Mouse (Mus musculus): ENCODE data around the gene Clns1a. TPM values are rescaled to one million over a fixed set of nuclear protein-coding genes. Genes with fewer than 3 reads are reported as not detected.

Clns1a gene
- polyA plus RNA-seq, 1 experiment from 2014 or later: 79.2 TPM

- no peaks in the 10 kb centered on the region for H3K4me1 ChIP-seq (replicated peaks; ENCODE audit: control insufficient read depth, insufficient read depth)
- no peak overlapping the region for H3K9ac ChIP-seq (ENCODE audit: low read length)
- no peak overlapping the region for H3K4me3 ChIP-seq (ENCODE audit: low read depth, low read length)
- no peak for ATAC-seq (ENCODE audit: low FRiP score, low TSS enrichment)
- H3K27me3 ChIP-seq (ENCODE audit: control insufficient read depth, insufficient read depth, low read length): no peaks in the 10 kb centered on the region
- no peak for DNase-seq (ENCODE audit: low spot score)
- WGBS: 71% methylated on average over 14 of the region's 14 CpGs
- TF ChIP-seq CTCF (IDR thresholded peaks at IDR 0.05; ENCODE audit: low read depth) (no peak), EP300 (optimal IDR thresholded peaks at IDR 0.05) (no peak)
- no peak overlapping the region for H3K4me2 ChIP-seq (replicated peaks; ENCODE audit: low read depth)
- H3K9me3 ChIP-seq (ENCODE audit: control insufficient read depth, low read length): no peaks in the 10 kb centered on the region
- H3K36me3 ChIP-seq (ENCODE audit: control insufficient read depth, insufficient read depth, low read length): peaks cover 2% of the 10 kb centered on the region; the same call in 1 of the 2 replicates
- no peak overlapping the region for H3K27ac ChIP-seq (replicated peaks)
Measured at GRCm38 (mm10) chr7:97728666-97729614, 32.5 kb downstream of the Clns1a start.

- DNase-seq (ENCODE audit: low spot score) (no peak), ATAC-seq (ENCODE audit: low FRiP score, low TSS enrichment) (no peak)
- 75% methylated on average over 3 of the region's 3 CpGs for WGBS
- Histone ChIP-seq H3K4me1 (replicated peaks; ENCODE audit: control insufficient read depth, insufficient read depth) (no peaks in the 10 kb centered on the region), H3K4me3 (ENCODE audit: low read depth, low read length) (no peak overlapping the region), H3K27me3 (ENCODE audit: control insufficient read depth, insufficient read depth, low read length) (no peaks in the 10 kb centered on the region), H3K27ac (replicated peaks) (no peak overlapping the region), H3K36me3 (ENCODE audit: control insufficient read depth, insufficient read depth, low read length) (peaks cover 2% of the 10 kb centered on the region; the same call in 1 of the 2 replicates), H3K9ac (ENCODE audit: low read length) (no peak overlapping the region), H3K9me3 (ENCODE audit: control insufficient read depth, low read length) (no peaks in the 10 kb centered on the region), H3K4me2 (replicated peaks; ENCODE audit: low read depth) (no peak overlapping the region)
- TF ChIP-seq CTCF (IDR thresholded peaks at IDR 0.05; ENCODE audit: low read depth): no peak
- no peak for TF ChIP-seq EP300 (optimal IDR thresholded peaks at IDR 0.05)
Measured at GRCm38 (mm10) chr7:97730427-97730826, 34.0 kb downstream of the Clns1a start.

- WGBS: 79% methylated on average over 5 of the region's 5 CpGs
Measured at GRCm38 (mm10) chr7:97733606-97734005, 37.2 kb downstream of the Clns1a start.

GRCm38 (mm10) chr7:97735021-97735420 is 38.6 kb downstream of the Clns1a start:
- peak; percentile 58; the same call in 1 of the 2 replicates for ATAC-seq (ENCODE audit: low FRiP score, low TSS enrichment)

More at GRCm38 (mm10) chr7:97733606-97734005, 37.2 kb downstream of the Clns1a start:
- Histone ChIP-seq H3K4me2 (replicated peaks; ENCODE audit: low read depth) (no peak overlapping the region), H3K27me3 (ENCODE audit: control insufficient read depth, insufficient read depth, low read length) (no peaks in the 10 kb centered on the region), H3K9ac (ENCODE audit: low read length) (no peak overlapping the region), H3K36me3 (ENCODE audit: control insufficient read depth, insufficient read depth, low read length) (no peaks in the 10 kb centered on the region), H3K4me3 (ENCODE audit: low read depth, low read length) (no peak overlapping the region), H3K9me3 (ENCODE audit: control insufficient read depth, low read length) (no peaks in the 10 kb centered on the region), H3K4me1 (replicated peaks; ENCODE audit: control insufficient read depth, insufficient read depth) (no peaks in the 10 kb centered on the region), H3K27ac (replicated peaks) (no peak overlapping the region)
- ATAC-seq (ENCODE audit: low FRiP score, low TSS enrichment) (no peak), DNase-seq (ENCODE audit: low spot score) (no peak)
- no peak for TF ChIP-seq EP300 (optimal IDR thresholded peaks at IDR 0.05)

GRCm38 (mm10) chr7:97735886-97736420 is 39.5 kb downstream of the Clns1a start:
- WGBS: 50% methylated on average over 4 of the region's 4 CpGs
- no peak overlapping the region for H3K27ac ChIP-seq (replicated peaks)
- no peaks in the 10 kb centered on the region for H3K36me3 ChIP-seq (ENCODE audit: control insufficient read depth, insufficient read depth, low read length)
- no peak overlapping the region for H3K9ac ChIP-seq (ENCODE audit: low read length)
- no peaks in the 10 kb centered on the region for H3K9me3 ChIP-seq (ENCODE audit: control insufficient read depth, low read length)
- DNase-seq (ENCODE audit: low spot score): no peak
- H3K27me3 ChIP-seq (ENCODE audit: control insufficient read depth, insufficient read depth, low read length): no peaks in the 10 kb centered on the region
- no peak for ATAC-seq (ENCODE audit: low FRiP score, low TSS enrichment)
- no peak overlapping the region for H3K4me2 ChIP-seq (replicated peaks; ENCODE audit: low read depth)
- TF ChIP-seq CTCF (IDR thresholded peaks at IDR 0.05; ENCODE audit: low read depth) (no peak), EP300 (optimal IDR thresholded peaks at IDR 0.05) (no peak)
- H3K4me1 ChIP-seq (replicated peaks; ENCODE audit: control insufficient read depth, insufficient read depth): no peaks in the 10 kb centered on the region
- H3K4me3 ChIP-seq (ENCODE audit: low read depth, low read length): no peak overlapping the region

More at GRCm38 (mm10) chr7:97735021-97735420, 38.6 kb downstream of the Clns1a start:
- DNase-seq (ENCODE audit: low spot score): peak; percentile 43
- Histone ChIP-seq H3K4me1 (replicated peaks; ENCODE audit: control insufficient read depth, insufficient read depth) (no peaks in the 10 kb centered on the region), H3K27ac (replicated peaks) (no peak overlapping the region), H3K36me3 (ENCODE audit: control insufficient read depth, insufficient read depth, low read length) (no peaks in the 10 kb centered on the region), H3K9me3 (ENCODE audit: control insufficient read depth, low read length) (no peaks in the 10 kb centered on the region), H3K27me3 (ENCODE audit: control insufficient read depth, insufficient read depth, low read length) (no peaks in the 10 kb centered on the region), H3K4me3 (ENCODE audit: low read depth, low read length) (no peak overlapping the region), H3K4me2 (replicated peaks; ENCODE audit: low read depth) (no peak overlapping the region), H3K9ac (ENCODE audit: low read length) (no peak overlapping the region)
- 61% methylated on average over 8 of the region's 8 CpGs for WGBS
- no peak for TF ChIP-seq EP300 (optimal IDR thresholded peaks at IDR 0.05)
- no peak for TF ChIP-seq CTCF (IDR thresholded peaks at IDR 0.05; ENCODE audit: low read depth)

GRCm38 (mm10) chr7:97737256-97737637 is 40.8 kb downstream of the Clns1a start:
- no peak overlapping the region for H3K27ac ChIP-seq (replicated peaks)
- 9% methylated on average over 12 of the region's 12 CpGs for WGBS
- peak overlapping the region; percentile 65 for H3K9ac ChIP-seq (ENCODE audit: low read length)
- H3K4me1 ChIP-seq (replicated peaks; ENCODE audit: control insufficient read depth, insufficient read depth): no peaks in the 10 kb centered on the region
- H3K4me2 ChIP-seq (replicated peaks; ENCODE audit: low read depth): peak overlapping the region; percentile 93
- TF ChIP-seq CTCF (IDR thresholded peaks at IDR 0.05; ENCODE audit: low read depth): no peak
- no peak for TF ChIP-seq EP300 (optimal IDR thresholded peaks at IDR 0.05)
- ATAC-seq (ENCODE audit: low FRiP score, low TSS enrichment) (peak; percentile 10; the same call in 1 of the 2 replicates), DNase-seq (ENCODE audit: low spot score) (no peak)
- H3K9me3 ChIP-seq (ENCODE audit: control insufficient read depth, low read length): no peaks in the 10 kb centered on the region
- no peaks in the 10 kb centered on the region for H3K36me3 ChIP-seq (ENCODE audit: control insufficient read depth, insufficient read depth, low read length)
- no peaks in the 10 kb centered on the region for H3K27me3 ChIP-seq (ENCODE audit: control insufficient read depth, insufficient read depth, low read length)
- peak overlapping the region; percentile 65 for H3K4me3 ChIP-seq (ENCODE audit: low read depth, low read length)

Measured in stomach, postnatal 0 days (tissue).